Mouse (Mus musculus) hindbrain, postnatal 0 days (tissue): ENCODE measurements around the gene Mypn. TPM values are rescaled to one million over a fixed set of nuclear protein-coding genes. Genes with fewer than 3 reads are reported as not detected.

Experiments
- ATAC-seq: fragments of 200-750 bp; cut with Nextera tagmentation; 2 replicates; pipeline ENCODE4 v1.8.0; 2017; ENCODE audit warnings: mild to moderate bottlenecking, moderate TSS enrichment, moderate library complexity
- DNase-seq: peaks from one replicate; pipeline ENCODE4 v3.0.0-alpha.2; 2015; ENCODE audit warnings: low spot score
- H3K27ac ChIP-seq: fragments of 300-500 bp; sonication (generic); 2 replicates; pipeline ENCODE4 v1.5.1; 2014; ENCODE audit warnings: mild to moderate bottlenecking
- H3K27me3 ChIP-seq: fragments of 300-500 bp; sonication (generic); 2 replicates; pipeline ENCODE4 v1.6.1; 2014; ENCODE audit warnings: low read length, mixed read lengths; ENCODE audit not compliant: insufficient read depth
- H3K36me3 ChIP-seq: fragments of 300-500 bp; sonication (generic); 2 replicates; pipeline ENCODE4 v1.6.1; 2014; ENCODE audit warnings: low read length, mixed read lengths; ENCODE audit not compliant: insufficient read depth
- H3K4me1 ChIP-seq: fragments of 300-500 bp; sonication (generic); 2 replicates; pipeline ENCODE4 v1.6.1; 2014; ENCODE audit warnings: antibody characterized with exemption, low read length, mixed read lengths; ENCODE audit not compliant: insufficient read depth
- H3K4me2 ChIP-seq: fragments of 300-500 bp; sonication (generic); 2 replicates; pipeline ENCODE4 v1.6.1; 2014; ENCODE audit warnings: low read depth, mild to moderate bottlenecking, low read length, moderate library complexity, mixed read lengths
- H3K4me3 ChIP-seq: fragments of 300-500 bp; sonication (generic); 2 replicates; pipeline ENCODE4 v1.5.1; 2014; ENCODE audit warnings: low read length
- H3K9ac ChIP-seq: fragments of 300-500 bp; sonication (generic); replicated peaks from 2 replicates; pipeline ENCODE4 v1.6.1; 2014; ENCODE audit warnings: mild to moderate bottlenecking, low read length, moderate library complexity, mixed read lengths
- H3K9me3 ChIP-seq: fragments of 300-500 bp; sonication (generic); 2 replicates; pipeline ENCODE4 v1.6.1; 2016; ENCODE audit warnings: low read length, mixed read lengths
- CTCF ChIP-seq: IDR thresholded peaks from 2 replicates; pipeline ENCODE4 v1.5.1; 2016; ENCODE audit warnings: antibody characterized with exemption, control low read depth, low read depth
- WGBS: fragments of 180-500 bp; shearing (Covaris S2); extraction: QIAGEN DNeasy Blood & Tissue Kit; methylation state at CpG from one replicate; pipeline ENCODE4 v1.1.7; 2014; 5-methylcytosine and 5-hydroxymethylcytosine counted together
- polyA plus RNA-seq: library from polyadenylated mRNA; unstranded; fragments of >200 nt; fragmentation: Nextera tagmentation; extraction: Ambion mirVana; gene quantifications from 2 replicates; pipeline ENCODE4 v1.2.1, GENCODE M21; 2015
- total RNA-seq: library from RNA; depleted of rRNA; stranded (reverse); fragments of >200 nt; gene quantifications from 2 replicates; pipeline ENCODE4 v1.2.3, GENCODE M21; 2014

Mypn gene
- total and polyA plus RNA-seq, 2 experiments from 2014 or later = 0.16 to 0.79 TPM

DNA sequence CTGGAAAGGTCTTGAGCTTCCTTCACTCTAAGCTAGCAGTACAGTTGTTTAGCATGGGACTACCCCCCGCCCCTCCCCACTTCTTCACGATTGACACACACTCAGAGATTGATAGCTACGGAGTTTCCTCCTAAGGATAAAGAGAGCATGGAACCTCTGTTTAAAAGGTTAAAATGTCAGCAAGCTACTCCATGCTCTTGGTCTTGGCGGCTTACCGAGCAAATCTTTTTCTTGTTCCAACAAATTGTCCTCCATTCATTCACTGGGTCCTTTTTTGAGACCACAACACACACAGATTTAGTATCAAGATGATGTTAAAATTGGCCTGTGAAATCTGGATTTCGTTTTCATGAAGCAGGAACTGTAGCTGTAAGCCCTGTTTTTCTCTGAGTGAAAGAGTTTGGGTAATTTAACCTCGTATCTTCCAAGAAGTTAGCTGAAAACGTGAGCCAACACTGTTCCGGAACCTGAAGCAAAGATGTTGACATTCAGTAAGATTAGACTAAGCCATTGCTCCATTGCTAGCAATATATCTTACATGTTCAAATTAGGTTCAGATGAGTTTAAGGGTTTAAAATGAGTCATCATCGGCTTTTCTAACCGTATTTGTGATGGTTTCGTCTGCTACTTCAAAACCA, 39.2 kb upstream of the Mypn start:
- TF ChIP-seq CTCF = no peak
- no peaks in the 10 kb centered on the region for H3K27me3 ChIP-seq
- WGBS = 21% methylated on average over 12 of the region's 12 CpGs
- peak overlapping the region; percentile 51 for H3K27ac ChIP-seq
- no peak for ATAC-seq
- no peaks in the 10 kb centered on the region for H3K9me3 ChIP-seq
- peak; percentile 11 for DNase-seq
- H3K9ac ChIP-seq = peak overlapping the region; percentile 85
- peak overlapping the region; percentile 92 for H3K4me3 ChIP-seq
- peaks cover 5% of the 10 kb centered on the region for H3K4me1 ChIP-seq
- H3K36me3 ChIP-seq = no peaks in the 10 kb centered on the region
- H3K4me2 ChIP-seq = peak overlapping the region; percentile 69

DNA sequence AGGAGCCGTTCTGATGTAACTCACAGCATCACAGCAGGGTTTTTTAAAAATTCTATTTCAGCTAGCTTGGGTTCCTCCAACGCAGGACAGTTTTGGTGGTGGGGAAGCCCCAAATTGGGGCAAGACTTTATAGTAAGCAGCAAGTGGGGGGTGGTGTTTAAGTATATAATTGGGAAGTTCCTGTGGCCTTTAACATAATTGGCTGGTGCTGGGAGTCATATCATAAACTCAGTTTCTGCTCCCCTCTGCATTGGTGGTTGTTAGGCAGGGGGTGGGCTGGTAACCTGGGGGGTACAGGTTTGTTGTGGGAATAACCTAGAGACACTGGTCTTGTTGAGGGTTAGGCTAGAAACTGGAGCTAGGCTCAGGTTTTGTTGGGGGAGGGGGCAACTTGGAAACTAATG, 37.1 kb upstream of the Mypn start:
- TF ChIP-seq CTCF = no peak
- Histone ChIP-seq H3K27ac (no peak overlapping the region), H3K4me1 (peaks cover 5% of the 10 kb centered on the region), H3K4me3 (no peak overlapping the region), H3K9ac (no peak overlapping the region), H3K27me3 (no peaks in the 10 kb centered on the region), H3K9me3 (no peaks in the 10 kb centered on the region), H3K36me3 (no peaks in the 10 kb centered on the region), H3K4me2 (no peak overlapping the region)
- ATAC-seq (no peak), DNase-seq (no peak)
- 66% methylated on average over 2 of the region's 2 CpGs for WGBS

DNA sequence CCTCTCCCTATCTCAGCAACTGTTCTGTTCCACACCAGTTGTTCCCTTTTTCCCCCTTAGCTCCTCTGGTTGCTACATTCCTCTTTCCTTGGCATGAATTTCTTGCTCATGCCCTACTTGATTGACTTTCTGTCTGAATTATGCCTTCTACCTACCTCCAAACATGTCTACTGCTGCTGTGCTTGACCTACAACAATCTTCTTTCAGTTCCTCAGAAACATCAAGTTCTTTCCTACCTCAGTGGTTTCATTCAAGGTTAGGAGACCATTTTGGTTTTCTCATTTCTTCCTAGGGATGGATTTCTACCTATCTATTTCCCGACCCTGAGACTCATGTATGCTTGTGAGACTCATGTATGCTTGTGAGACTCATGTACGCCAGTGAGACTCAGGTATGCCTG, 36.1 kb upstream of the Mypn start:
- 92% methylated on average over 2 of the region's 2 CpGs for WGBS
- H3K27me3 ChIP-seq = no peaks in the 10 kb centered on the region
- DNase-seq = no peak
- no peak for TF ChIP-seq CTCF
- no peak overlapping the region for H3K4me2 ChIP-seq
- H3K9ac ChIP-seq = no peak overlapping the region
- no peak overlapping the region for H3K4me3 ChIP-seq
- H3K9me3 ChIP-seq = no peaks in the 10 kb centered on the region
- H3K4me1 ChIP-seq = peaks cover 5% of the 10 kb centered on the region
- H3K36me3 ChIP-seq = no peaks in the 10 kb centered on the region
- H3K27ac ChIP-seq = no peak overlapping the region
- ATAC-seq = no peak

DNA sequence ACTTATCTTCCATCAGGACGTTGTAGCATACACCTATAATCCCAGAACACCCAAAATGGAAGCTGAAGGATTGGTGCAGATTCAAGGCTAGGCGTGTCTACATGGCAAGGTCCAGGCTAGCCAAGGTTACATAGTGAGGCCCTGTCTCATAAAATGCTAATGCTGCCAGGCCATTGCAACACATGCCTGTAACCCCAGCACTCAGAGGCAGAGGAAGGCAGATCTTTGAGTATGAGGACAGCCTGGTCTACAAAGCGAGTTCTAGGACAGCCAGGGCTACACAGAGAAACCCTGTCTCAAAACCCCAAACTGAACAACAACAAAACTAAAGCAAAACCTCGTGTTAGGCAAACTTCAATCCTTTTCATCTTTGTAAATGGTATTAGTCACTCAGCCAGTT, 34.3 kb upstream of the Mypn start:
- no peak overlapping the region for H3K27ac ChIP-seq
- peaks cover 5% of the 10 kb centered on the region for H3K4me1 ChIP-seq
- H3K27me3 ChIP-seq = no peaks in the 10 kb centered on the region
- H3K36me3 ChIP-seq = no peaks in the 10 kb centered on the region
- ATAC-seq = no peak
- H3K9me3 ChIP-seq = no peaks in the 10 kb centered on the region
- 75% methylated on average over 4 of the region's 4 CpGs for WGBS
- no peak overlapping the region for H3K4me2 ChIP-seq
- no peak overlapping the region for H3K9ac ChIP-seq
- H3K4me3 ChIP-seq = no peak overlapping the region
- DNase-seq = no peak
- TF ChIP-seq CTCF = no peak

DNA sequence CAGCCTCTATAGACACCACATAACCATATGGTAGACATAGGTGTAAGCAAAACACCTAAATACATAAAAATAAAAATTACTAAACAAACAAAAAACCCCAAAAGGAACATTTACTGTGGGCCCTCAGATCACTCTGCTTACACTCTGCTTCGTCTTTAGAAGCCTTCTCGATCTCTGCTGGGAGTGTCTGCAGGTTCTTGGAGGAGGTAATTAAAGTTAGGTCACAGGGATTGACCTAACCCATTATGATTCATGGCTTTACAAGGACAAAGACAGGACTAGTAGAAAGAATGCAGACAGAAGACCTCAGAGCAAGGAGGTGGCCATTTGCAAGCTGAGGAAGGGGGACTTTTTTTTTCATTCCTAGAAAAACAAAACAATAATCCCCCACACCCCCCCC, 33.5 kb upstream of the Mypn start:
- WGBS = 78% methylated on average over 2 of the region's 2 CpGs

DNA sequence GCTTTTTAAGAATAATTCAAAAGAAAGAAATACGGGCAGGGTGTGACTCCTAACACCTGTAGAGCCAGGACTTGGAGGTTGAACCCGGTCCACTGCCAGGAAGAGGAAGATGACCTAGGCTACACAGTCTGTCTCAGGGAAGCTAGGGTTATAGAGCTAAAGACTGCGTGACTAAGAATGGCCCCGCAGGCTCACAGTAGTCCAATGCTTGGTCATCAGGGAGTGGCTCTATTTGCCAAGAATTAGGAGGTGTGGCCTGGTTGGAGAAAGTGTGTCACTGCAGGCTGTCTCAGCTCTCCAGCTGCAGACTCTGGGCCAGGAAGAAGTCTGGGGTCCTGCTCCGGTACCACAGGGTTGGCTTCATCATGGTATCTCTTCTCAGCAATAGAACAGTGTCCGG, 32.9 kb upstream of the Mypn start:
- H3K4me3 ChIP-seq = no peak overlapping the region
- no peaks in the 10 kb centered on the region for H3K9me3 ChIP-seq
- TF ChIP-seq CTCF = no peak
- 93% methylated on average over 6 of the region's 6 CpGs for WGBS
- H3K9ac ChIP-seq = no peak overlapping the region
- H3K4me2 ChIP-seq = no peak overlapping the region
- ATAC-seq (no peak), DNase-seq (no peak)
- no peaks in the 10 kb centered on the region for H3K36me3 ChIP-seq
- H3K4me1 ChIP-seq = no peaks in the 10 kb centered on the region
- no peaks in the 10 kb centered on the region for H3K27me3 ChIP-seq
- H3K27ac ChIP-seq = no peak overlapping the region

More for the DNA sequence above, 33.5 kb upstream of the Mypn start:
- DNase-seq (no peak), ATAC-seq (no peak)
- TF ChIP-seq CTCF = no peak
- Histone ChIP-seq H3K4me3 (no peak overlapping the region), H3K9me3 (no peaks in the 10 kb centered on the region), H3K27ac (no peak overlapping the region), H3K27me3 (no peaks in the 10 kb centered on the region), H3K9ac (no peak overlapping the region), H3K4me1 (no peaks in the 10 kb centered on the region), H3K36me3 (no peaks in the 10 kb centered on the region), H3K4me2 (no peak overlapping the region)

DNA sequence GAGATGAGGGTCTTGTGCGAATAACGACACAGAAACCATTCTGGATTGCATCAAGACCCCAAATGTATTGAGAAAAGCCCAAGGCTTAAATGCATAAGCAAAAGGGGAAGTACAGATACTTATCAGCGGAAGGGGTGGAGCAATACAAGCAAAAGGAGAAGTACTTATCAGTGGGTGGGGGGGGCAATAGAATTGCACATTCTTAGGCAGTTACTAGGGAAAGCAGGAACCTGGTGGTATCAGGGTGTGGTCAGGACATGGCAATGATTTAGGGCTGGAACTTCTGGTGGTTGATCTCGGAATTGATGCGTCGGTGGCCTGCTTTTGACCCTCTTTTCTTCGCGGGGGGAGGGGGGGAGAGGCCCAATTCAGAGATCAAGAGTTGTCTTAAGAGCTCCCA, 32.1 kb upstream of the Mypn start:
- WGBS = 82% methylated on average over 8 of the region's 8 CpGs
- Histone ChIP-seq H3K4me2 (no peak overlapping the region), H3K4me3 (no peak overlapping the region), H3K9ac (no peak overlapping the region), H3K27ac (no peak overlapping the region), H3K27me3 (no peaks in the 10 kb centered on the region), H3K36me3 (no peaks in the 10 kb centered on the region), H3K9me3 (no peaks in the 10 kb centered on the region), H3K4me1 (no peaks in the 10 kb centered on the region)
- no peak for DNase-seq
- TF ChIP-seq CTCF = no peak
- ATAC-seq = no peak
